In genomic region chr13:51648237-51648636, GRCm38 (mm10) we compare ENCODE assay signal across 9 mouse cellular contexts. TPM values are rescaled to one million over a fixed set of nuclear protein-coding genes. Genes with fewer than 3 reads are reported as not detected.
DNase-seq lines count a peak whose midpoint lies in the region; ATAC-seq and TF ChIP-seq lines count a peak whose summit lies in the region.
"Had no signal": no experiment of that assay in that cellular context is flagged by ENCODE, and none has a peak within 500 bp of the region (broad histone marks: within the 10 kb centered on the region; RNA-seq: fewer than 3 reads in every experiment).

No protein-coding gene starts in this region.

- no peak for TF ChIP-seq CTCF in hindbrain, postnatal 0 days (IDR thresholded peaks at IDR 0.05; ENCODE audit: low read depth)
- TF ChIP-seq CTCF in CH12.LX (conservative IDR thresholded peaks at IDR 0.05 in 1 of 2, IDR thresholded peaks at IDR 0.05 in 1 of 2; ENCODE audit: low read depth in 2 of 2, low read length in 2 of 2): no peak

- dilution Hi-C loops in CH12.LX (cut with MboI; ENCODE audit: extremely low pct_ligation_motif_present, extremely low pct_unique_long_range_greater_than_20kb, low sequenced_read_pairs): no loop called here

- H3K4me1 ChIP-seq in hindbrain, embryonic 12.5 days: peaks cover 19% of the 10 kb centered on the region
- H3K4me1 ChIP-seq in hindbrain, postnatal 0 days (ENCODE audit: insufficient read depth, low read length): peaks cover 3% of the 10 kb centered on the region; the same call in 1 of the 2 replicates
- peaks cover 3 to 20% of the 10 kb centered on the region in 2 experiments for H3K4me1 ChIP-seq in CH12.LX (ENCODE audit: control insufficient read depth in 1 of 2, insufficient read depth in 2 of 2)
- H3K4me1 ChIP-seq in limb, embryonic 13.5 days: peaks cover 36% of the 10 kb centered on the region

- no peak for TF ChIP-seq EP300 in CH12.LX (IDR thresholded peaks at IDR 0.05; ENCODE audit: low read length)

- no peak overlapping the region for H3K4me3 ChIP-seq in hindbrain, embryonic 12.5 days
- no peak overlapping the region for H3K4me3 ChIP-seq in hindbrain, postnatal 0 days (ENCODE audit: low read length)
- peak overlapping the region in 2 of 3 experiments; percentile 73 to 75 for H3K4me3 ChIP-seq in CH12.LX (replicated peaks in 1 of 3; ENCODE audit: low read depth in 2 of 3, low read length in 2 of 3, poor library complexity in 1 of 3)
- no peak overlapping the region for H3K4me3 ChIP-seq in limb, embryonic 13.5 days
- H3K4me3 ChIP-seq: gastrocnemius, adult 2 months had no signal

- WGBS in hindbrain, embryonic 12.5 days: 91% methylated on average over 4 of the region's 4 CpGs
- 90% methylated on average over 4 of the region's 4 CpGs for WGBS in hindbrain, postnatal 0 days
- WGBS in limb, embryonic 13.5 days: 92% methylated on average over 4 of the region's 4 CpGs

- H3K4me2 ChIP-seq in hindbrain, embryonic 12.5 days (replicated peaks): 0 out of 2 replicates have a peak overlapping the region, but pooled peaks have one; percentile 9
- H3K4me2 ChIP-seq in hindbrain, postnatal 0 days (ENCODE audit: low read depth, low read length): no peak overlapping the region
- H3K4me2 ChIP-seq in CH12.LX (ENCODE audit: insufficient read depth, low read depth, poor library complexity, severe bottlenecking): peak overlapping the region; percentile 87
- H3K4me2 ChIP-seq in limb, embryonic 13.5 days (replicated peaks): peak overlapping the region; percentile 66

- TF ChIP-seq POLR2A in CH12.LX (IDR thresholded peaks at IDR 0.05; ENCODE audit: low read depth, low read length): no peak

- no peak for ATAC-seq in hindbrain, embryonic 12.5 days (ENCODE audit: low FRiP score)
- ATAC-seq in hindbrain, postnatal 0 days: no peak
- no peak for ATAC-seq in limb, embryonic 13.5 days (ENCODE audit: low FRiP score, low read depth)
- no peak for ATAC-seq in cerebellum, adult (ENCODE audit: insufficient number of reproducible peaks, low FRiP score, low TSS enrichment)

- no peak for DNase-seq in hindbrain, postnatal 0 days (ENCODE audit: low spot score)
- DNase-seq in 3T3-L1 (ENCODE audit: low read depth, low spot score): peak; percentile 41
- DNase-seq in CH12.LX (ENCODE audit: extremely low read depth): no peak
- DNase-seq in embryo, embryonic 9.5 days (ENCODE audit: extremely low spot score): no peak
- DNase-seq in adrenal gland, postnatal 14 days: no peak
- DNase-seq: gastrocnemius, adult 2 months had no signal

- H3K27me3 ChIP-seq in hindbrain, embryonic 12.5 days: no peaks in the 10 kb centered on the region
- no peaks in the 10 kb centered on the region for H3K27me3 ChIP-seq in hindbrain, postnatal 0 days (ENCODE audit: insufficient read depth, low read length)
- no peaks in the 10 kb centered on the region for H3K27me3 ChIP-seq in CH12.LX (replicated peaks)
- no peaks in the 10 kb centered on the region for H3K27me3 ChIP-seq in limb, embryonic 13.5 days

- H3K27ac ChIP-seq in hindbrain, embryonic 12.5 days: no peak overlapping the region
- H3K27ac ChIP-seq in hindbrain, postnatal 0 days: no peak overlapping the region
- no peak overlapping the region for H3K27ac ChIP-seq in CH12.LX (ENCODE audit: insufficient read depth, low read depth)
- H3K27ac ChIP-seq in limb, embryonic 13.5 days: no peak overlapping the region
- H3K27ac ChIP-seq: gastrocnemius, adult 2 months had no signal

- TF ChIP-seq RAD21 in CH12.LX (IDR thresholded peaks at IDR 0.05; ENCODE audit: low read depth, low read length): no peak

- no peak overlapping the region for H3K9ac ChIP-seq in hindbrain, embryonic 12.5 days
- H3K9ac ChIP-seq in hindbrain, postnatal 0 days (replicated peaks; ENCODE audit: low read length): no peak overlapping the region
- H3K9ac ChIP-seq in CH12.LX (ENCODE audit: insufficient read depth, low read depth): peak overlapping the region; percentile 79
- no peak overlapping the region for H3K9ac ChIP-seq in limb, embryonic 13.5 days

- in situ Hi-C loops in CH12.LX (cut with MboI; ENCODE audit: low pct_ligation_motif_present, low pct_unique_long_range_greater_than_20kb, low sequenced_read_pairs): no loop called here

- peaks cover 55% of the 10 kb centered on the region for H3K79me2 ChIP-seq in CH12.LX (replicated peaks; ENCODE audit: control insufficient read depth, extremely low read depth, insufficient read depth, poor library complexity, severe bottlenecking)

- peaks cover 2% of the 10 kb centered on the region; the same call in 1 of the 2 replicates for H3K36me3 ChIP-seq in hindbrain, embryonic 12.5 days
- H3K36me3 ChIP-seq in hindbrain, postnatal 0 days (ENCODE audit: insufficient read depth, low read length): no peaks in the 10 kb centered on the region
- peaks cover 8 to 23% of the 10 kb centered on the region in 2 experiments for H3K36me3 ChIP-seq in CH12.LX (replicated peaks in 1 of 2; ENCODE audit: control insufficient read depth in 1 of 2, insufficient read depth in 1 of 2, low read length in 1 of 2)
- peaks cover 9% of the 10 kb centered on the region for H3K36me3 ChIP-seq in limb, embryonic 13.5 days

- no peaks in the 10 kb centered on the region for H3K9me3 ChIP-seq in hindbrain, embryonic 12.5 days (replicated peaks)
- H3K9me3 ChIP-seq in hindbrain, postnatal 0 days (ENCODE audit: low read length): no peaks in the 10 kb centered on the region
- H3K9me3 ChIP-seq in CH12.LX (replicated peaks; ENCODE audit: low read length): no peaks in the 10 kb centered on the region
- no peaks in the 10 kb centered on the region for H3K9me3 ChIP-seq in limb, embryonic 13.5 days

TF ChIP-seq in CH12.LX, 34 proteins besides CTCF, POLR2A, EP300 and RAD21:
- no peak for TF ChIP-seq KAT2A (IDR thresholded peaks at IDR 0.05; ENCODE audit: insufficient replicate concordance, low read length)
- TF ChIP-seq ZKSCAN1 (IDR thresholded peaks at IDR 0.05; ENCODE audit: borderline replicate concordance, low read depth, low read length): no peak
- no peak for TF ChIP-seq ZNF384 (IDR thresholded peaks at IDR 0.05; ENCODE audit: low read depth, low read length)
- TF ChIP-seq SIN3A (IDR thresholded peaks at IDR 0.05; ENCODE audit: low read length): 0 out of 2 replicates have a peak, but pooled peaks have one; percentile 60
- no peak for TF ChIP-seq CHD2 (IDR thresholded peaks at IDR 0.05; ENCODE audit: low read length)
- TF ChIP-seq TBP (conservative IDR thresholded peaks at IDR 0.05; ENCODE audit: low read depth, low read length): no peak
- TF ChIP-seq SMC3 (IDR thresholded peaks at IDR 0.05; ENCODE audit: low read depth, low read length): no peak
- TF ChIP-seq USF1 (IDR thresholded peaks at IDR 0.05; ENCODE audit: low read depth, low read length): no peak
- TF ChIP-seq MAFK (IDR thresholded peaks at IDR 0.05; ENCODE audit: insufficient replicate concordance, low read length): peak; percentile 57; the same call in 1 of the 2 replicates
- TF ChIP-seq BHLHE40 (IDR thresholded peaks at IDR 0.05; ENCODE audit: low read depth, low read length): no peak

RNA-seq across cellular contexts. Expression of gene Cks2, which starts 3.2 kb away (rescaled TPM):
- 161 and 183 TPM in 2 replicates for polyA plus RNA-seq in hindbrain, embryonic 12.5 days (2016; fragmentation: Nextera tagmentation; extraction: Ambion mirVana)
- 40.0 and 41.0 TPM in 2 replicates for total RNA-seq in hindbrain, postnatal 0 days (2014; rRNA removed)
- polyA plus RNA-seq in hindbrain, postnatal 0 days (2015; fragmentation: Nextera tagmentation; extraction: Ambion mirVana): 58.6 and 69.4 TPM in 2 replicates
- total RNA-seq in CH12.LX (2012; rRNA removed): 142 and 192 TPM in 2 replicates
- total RNA-seq in CH12.LX (2014; rRNA removed): 465 and 486 TPM in 2 replicates
- polyA plus RNA-seq in CH12.LX (2012; ENCODE audit: insufficient read length, low read depth): 143 and 154 TPM in 2 replicates
- polyA plus RNA-seq in limb, embryonic 13.5 days (2015; fragmentation: Nextera tagmentation; extraction: Ambion mirVana): 299 and 324 TPM in 2 replicates
- total RNA-seq in adrenal gland, postnatal 14 days (2021): 27.0 and 29.6 TPM in 2 replicates
- total RNA-seq: gastrocnemius, adult 2 months had no signal

RNA-seq across cellular contexts. Expression of gene Secisbp2, which starts 3.3 kb away (rescaled TPM):
- 28.9 and 34.4 TPM in 2 replicates for polyA plus RNA-seq in hindbrain, embryonic 12.5 days (2016; fragmentation: Nextera tagmentation; extraction: Ambion mirVana)
- total RNA-seq in hindbrain, postnatal 0 days (2014; rRNA removed): 13.7 and 15.0 TPM in 2 replicates
- polyA plus RNA-seq in hindbrain, postnatal 0 days (2015; fragmentation: Nextera tagmentation; extraction: Ambion mirVana): 20.1 and 21.8 TPM in 2 replicates
- total RNA-seq in CH12.LX (2012; rRNA removed) (23.2 and 26.6 TPM in 2 replicates), CH12.LX (2014; rRNA removed) (22.9 and 24.4 TPM in 2 replicates)
- polyA plus RNA-seq in CH12.LX (2012; ENCODE audit: insufficient read length, low read depth): 25.6 and 28.8 TPM in 2 replicates
- polyA plus RNA-seq in limb, embryonic 13.5 days (2015; fragmentation: Nextera tagmentation; extraction: Ambion mirVana): 31.6 and 33.4 TPM in 2 replicates
- total RNA-seq in adrenal gland, postnatal 14 days (2021): 20.4 and 24.7 TPM in 2 replicates

Comparison
In these comparisons a context has a peak if more than half of its experiments do, and no peak if none do; other contexts are left out.
1. H3K4me3 ChIP-seq: peak in CH12.LX (2 of 3); none in hindbrain, embryonic 12.5 days (single experiment), hindbrain, postnatal 0 days (single experiment) and limb, embryonic 13.5 days (single experiment).